ENCODE assay signal across 9 mouse cellular contexts in the genomic region with DNA sequence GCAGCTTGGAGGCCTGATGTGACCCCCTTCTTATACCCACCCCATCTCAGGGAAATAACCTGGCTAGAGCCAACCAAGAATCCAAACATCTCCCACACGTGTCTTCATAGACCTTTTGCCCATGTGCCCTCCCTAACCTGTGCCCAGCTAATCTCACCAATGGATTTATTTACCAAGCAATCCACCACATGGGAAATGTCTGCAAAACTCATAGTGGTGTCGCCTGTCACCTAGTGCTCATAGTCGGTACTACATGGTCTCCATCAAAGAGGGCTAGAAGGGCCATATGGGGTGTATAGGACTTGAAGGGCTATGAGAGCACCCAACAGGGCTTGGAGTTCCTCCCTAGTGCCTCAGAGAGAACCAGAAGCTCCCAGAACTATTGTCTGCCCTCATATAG. TPM values are rescaled to one million over a fixed set of nuclear protein-coding genes. Genes with fewer than 3 reads are reported as not detected.
DNase-seq lines count a peak whose midpoint lies in the region; ATAC-seq lines count a peak whose summit lies in the region.
"Had no signal": no experiment of that assay in that cellular context is flagged by ENCODE, and none has a peak within 500 bp of the region (broad histone marks: within the 10 kb centered on the region; RNA-seq: fewer than 3 reads in every experiment).

No protein-coding gene starts in this region.

- 30% methylated on average over 3 of the region's 3 CpGs for WGBS in intestine, embryonic 14.5 days
- WGBS in intestine, embryonic 16.5 days = 20% methylated on average over 3 of the region's 3 CpGs
- WGBS in forebrain, embryonic 16.5 days = 22% methylated on average over 3 of the region's 3 CpGs
- WGBS in midbrain, embryonic 16.5 days = 21% methylated on average over 3 of the region's 3 CpGs

- H3K27me3 ChIP-seq in intestine, embryonic 14.5 days (replicated peaks; ENCODE audit: control insufficient read depth, insufficient read depth, low read length) = no peaks in the 10 kb centered on the region
- H3K27me3 ChIP-seq in intestine, embryonic 16.5 days (replicated peaks; ENCODE audit: control insufficient read depth, insufficient read depth, low read length) = no peaks in the 10 kb centered on the region
- H3K27me3 ChIP-seq in forebrain, embryonic 16.5 days (replicated peaks; ENCODE audit: control insufficient read depth, insufficient read depth, low read length) = no peaks in the 10 kb centered on the region
- H3K27me3 ChIP-seq in midbrain, embryonic 16.5 days (ENCODE audit: control insufficient read depth, insufficient read depth, low read depth, low read length) = no peaks in the 10 kb centered on the region; the same call in none of the 2 replicates
- H3K27me3 ChIP-seq: embryonic facial prominence, embryonic 15.5 days had no signal

- H3K36me3 ChIP-seq in intestine, embryonic 14.5 days (ENCODE audit: control insufficient read depth, insufficient read depth, low read length) = peaks cover 47% of the 10 kb centered on the region
- H3K36me3 ChIP-seq in intestine, embryonic 16.5 days (ENCODE audit: control insufficient read depth, insufficient read depth, low read length) = peaks cover 6% of the 10 kb centered on the region; the same call in 1 of the 2 replicates
- no peaks in the 10 kb centered on the region for H3K36me3 ChIP-seq in forebrain, embryonic 16.5 days (ENCODE audit: control insufficient read depth, insufficient read depth)
- no peaks in the 10 kb centered on the region for H3K36me3 ChIP-seq in midbrain, embryonic 16.5 days (ENCODE audit: control insufficient read depth, insufficient read depth, low read length)

- H3K4me3 ChIP-seq in intestine, embryonic 14.5 days (ENCODE audit: low read depth, low read length) = no peak overlapping the region
- no peak overlapping the region for H3K4me3 ChIP-seq in intestine, embryonic 16.5 days (ENCODE audit: low read length)
- H3K4me3 ChIP-seq in forebrain, embryonic 16.5 days (replicated peaks; ENCODE audit: low read length) = no peak overlapping the region
- no peak overlapping the region for H3K4me3 ChIP-seq in midbrain, embryonic 16.5 days (ENCODE audit: low read depth, low read length)
- H3K4me3 ChIP-seq: embryonic facial prominence, embryonic 15.5 days had no signal

- H3K27ac ChIP-seq in intestine, embryonic 14.5 days (ENCODE audit: low read depth) = no peak overlapping the region
- H3K27ac ChIP-seq in intestine, embryonic 16.5 days (ENCODE audit: low read length) = no peak overlapping the region
- H3K27ac ChIP-seq in forebrain, embryonic 16.5 days (ENCODE audit: low read length) = no peak overlapping the region
- H3K27ac ChIP-seq in midbrain, embryonic 16.5 days (ENCODE audit: low read length) = no peak overlapping the region
- H3K27ac ChIP-seq: embryonic facial prominence, embryonic 15.5 days had no signal

- H3K4me1 ChIP-seq in intestine, embryonic 14.5 days (replicated peaks; ENCODE audit: control insufficient read depth, insufficient read depth, low read length) = no peaks in the 10 kb centered on the region
- no peaks in the 10 kb centered on the region for H3K4me1 ChIP-seq in intestine, embryonic 16.5 days (ENCODE audit: control insufficient read depth, insufficient read depth, low read length)
- no peaks in the 10 kb centered on the region for H3K4me1 ChIP-seq in forebrain, embryonic 16.5 days (replicated peaks; ENCODE audit: control insufficient read depth, insufficient read depth, low read length)
- no peaks in the 10 kb centered on the region for H3K4me1 ChIP-seq in midbrain, embryonic 16.5 days (ENCODE audit: control insufficient read depth, insufficient read depth, low read length)
- H3K4me1 ChIP-seq: embryonic facial prominence, embryonic 15.5 days had no signal

- H3K4me2 ChIP-seq in intestine, embryonic 14.5 days (ENCODE audit: low read length) = no peak overlapping the region
- no peak overlapping the region for H3K4me2 ChIP-seq in intestine, embryonic 16.5 days (ENCODE audit: low read depth, low read length)
- no peak overlapping the region for H3K4me2 ChIP-seq in forebrain, embryonic 16.5 days (ENCODE audit: low read length)
- H3K4me2 ChIP-seq in midbrain, embryonic 16.5 days (ENCODE audit: low read length) = no peak overlapping the region
- H3K4me2 ChIP-seq: embryonic facial prominence, embryonic 15.5 days had no signal

- DNase-seq in intestine, embryonic 14.5 days (ENCODE audit: low spot score) = peak; percentile 61
- DNase-seq in left cerebral cortex, postnatal 10 days (ENCODE audit: extremely low spot score in 1 of 2, low spot score in 2 of 2) = peak; percentile 40 to 45
- no peak for DNase-seq in urinary bladder, adult 18-20 months (ENCODE audit: low spot score in 2 of 2)

- no peak overlapping the region for H3K9ac ChIP-seq in intestine, embryonic 14.5 days (ENCODE audit: low read length)
- H3K9ac ChIP-seq in intestine, embryonic 16.5 days (ENCODE audit: low read depth, low read length) = no peak overlapping the region
- no peak overlapping the region for H3K9ac ChIP-seq in forebrain, embryonic 16.5 days (replicated peaks; ENCODE audit: low read depth, low read length)
- H3K9ac ChIP-seq in midbrain, embryonic 16.5 days (ENCODE audit: low read depth, low read length) = no peak overlapping the region
- H3K9ac ChIP-seq: embryonic facial prominence, embryonic 15.5 days had no signal

- H3K9me3 ChIP-seq in intestine, embryonic 14.5 days (ENCODE audit: control insufficient read depth, low read length) = no peaks in the 10 kb centered on the region
- no peaks in the 10 kb centered on the region for H3K9me3 ChIP-seq in intestine, embryonic 16.5 days (ENCODE audit: control insufficient read depth, low read length)
- H3K9me3 ChIP-seq in forebrain, embryonic 16.5 days (ENCODE audit: control insufficient read depth, low read length) = no peaks in the 10 kb centered on the region
- no peaks in the 10 kb centered on the region for H3K9me3 ChIP-seq in midbrain, embryonic 16.5 days (replicated peaks; ENCODE audit: control insufficient read depth, low read length, poor library complexity, severe bottlenecking)
- H3K9me3 ChIP-seq: embryonic facial prominence, embryonic 15.5 days had no signal

- intact Hi-C loops in left cerebral cortex, postnatal 10 days (cut with DNase I) = loop anchor here (5.0 to 10.0 kb wide), 3 partner anchors 133 to 398 kb away; no protein-coding TSS in a partner anchor

- ATAC-seq in intestine, embryonic 14.5 days (replicated peaks; ENCODE audit: low FRiP score, low TSS enrichment, low read depth) = no peak
- ATAC-seq in intestine, embryonic 16.5 days = no peak
- ATAC-seq in CD4-positive, CD25-positive, alpha-beta regulatory T cell, adult 4 months = peak; percentile 68
- ATAC-seq in activated CD4-positive, CD25-positive, alpha-beta regulatory T cell, adult 4 months = peak; percentile 54
- peak; percentile 54 for ATAC-seq in forebrain, embryonic 16.5 days
- peak; percentile 43; the same call in 1 of the 2 replicates for ATAC-seq in midbrain, embryonic 16.5 days

RNA-seq across cellular contexts. Expression of a gene that starts 54.8 kb away (rescaled TPM):
- 79.6 and 82.7 TPM in 2 replicates for polyA plus RNA-seq in intestine, embryonic 14.5 days (2014; fragmentation: Nextera tagmentation; extraction: Ambion mirVana)
- polyA plus RNA-seq in intestine, embryonic 16.5 days (2015; fragmentation: Nextera tagmentation; extraction: Ambion mirVana) = 92.4 and 100 TPM in 2 replicates
- polyA plus RNA-seq in CD4-positive, CD25-positive, alpha-beta regulatory T cell, adult 4 months (2017; shearing (Covaris generic)) = 10 to 100 TPM; 19.0 to 28.0 TPM
- polyA plus RNA-seq in activated CD4-positive, CD25-positive, alpha-beta regulatory T cell, adult 4 months (2017; shearing (Covaris generic)) = 10 to 100 TPM; 31.0 to 34.5 TPM
- polyA plus RNA-seq in forebrain, embryonic 16.5 days (2015; fragmentation: Nextera tagmentation; extraction: Ambion mirVana) = 70.3 and 78.8 TPM in 2 replicates
- total RNA-seq in left cerebral cortex, postnatal 10 days (2021) = 100 to 1,000 TPM; 118 to 124 TPM
- 90.3 and 108 TPM in 2 replicates for polyA plus RNA-seq in midbrain, embryonic 16.5 days (2015; fragmentation: Nextera tagmentation; extraction: Ambion mirVana)

Comparison
In these comparisons a context has a peak if more than half of its experiments do, and no peak if none do; other contexts are left out.
1. ATAC-seq: peak in CD4-positive, CD25-positive, alpha-beta regulatory T cell, adult 4 months (single experiment), activated CD4-positive, CD25-positive, alpha-beta regulatory T cell, adult 4 months (single experiment), forebrain, embryonic 16.5 days (single experiment) and midbrain, embryonic 16.5 days (single experiment); none in intestine, embryonic 14.5 days (single experiment) and intestine, embryonic 16.5 days (single experiment).
2. DNase-seq: peak in intestine, embryonic 14.5 days (single experiment) and left cerebral cortex, postnatal 10 days (2 of 2); none in urinary bladder, adult 18-20 months (0 of 2).